Mouse (Mus musculus) neural tube, embryonic 15.5 days (tissue): ENCODE data around the gene Rasa2. TPM values are rescaled to one million over a fixed set of nuclear protein-coding genes. Genes with fewer than 3 reads are reported as not detected.
"Not testable (repeated sequence)": the region's sequence is repeated elsewhere in the genome, so short reads cannot be mapped to it uniquely, and the experiment has no call there.

Source experiments
- ATAC-seq: fragments of 200-750 bp; cut with Nextera tagmentation; 2 replicates; pipeline ENCODE4 v1.8.0; 2017; ENCODE audit warnings: mild to moderate bottlenecking, moderate TSS enrichment, moderate library complexity; ENCODE audit not compliant: low FRiP score
- H3K27ac ChIP-seq: fragments of 300-500 bp; sonication (generic); replicated peaks from 2 replicates; pipeline ENCODE4 v1.5.1; 2015; ENCODE audit warnings: mild to moderate bottlenecking, inconsistent platforms
- H3K27me3 ChIP-seq: fragments of 300-500 bp; sonication (generic); replicated peaks from 2 replicates; pipeline ENCODE4 v1.6.1; 2015; ENCODE audit warnings: inconsistent platforms
- H3K36me3 ChIP-seq: fragments of 300-500 bp; sonication (generic); 2 replicates; pipeline ENCODE4 v1.6.1; 2015; ENCODE audit warnings: inconsistent platforms
- H3K4me1 ChIP-seq: fragments of 300-500 bp; sonication (generic); 2 replicates; pipeline ENCODE4 v1.6.1; 2015; ENCODE audit warnings: inconsistent platforms
- H3K4me2 ChIP-seq: fragments of 300-500 bp; sonication (generic); 2 replicates; pipeline ENCODE4 v1.6.1; 2015; ENCODE audit warnings: inconsistent platforms, mild to moderate bottlenecking, moderate library complexity
- H3K4me3 ChIP-seq: fragments of 300-500 bp; sonication (generic); replicated peaks from 2 replicates; pipeline ENCODE4 v1.5.1; 2015; ENCODE audit warnings: mild to moderate bottlenecking, inconsistent platforms
- H3K9ac ChIP-seq: fragments of 300-500 bp; sonication (generic); replicated peaks from 2 replicates; pipeline ENCODE4 v1.6.1; 2015; ENCODE audit warnings: mild to moderate bottlenecking, inconsistent platforms
- H3K9me3 ChIP-seq: fragments of 300-500 bp; sonication (generic); replicated peaks from 2 replicates; pipeline ENCODE4 v1.6.1; 2016; ENCODE audit warnings: inconsistent platforms
- WGBS: fragments of 180-500 bp; shearing (Covaris S2); methylation state at CpG from one replicate; pipeline ENCODE4 v1.1.7; 2015; ENCODE audit warnings: mixed read lengths; 5-methylcytosine and 5-hydroxymethylcytosine counted together
- polyA plus RNA-seq: library from polyadenylated mRNA; unstranded; fragments of >200 nt; fragmentation: Nextera tagmentation; extraction: Ambion mirVana; gene quantifications from 2 replicates; pipeline ENCODE4 v1.2.1, GENCODE M21; 2015

The Rasa2 gene
- polyA plus RNA-seq, result 18.7 and 19.5 TPM in 2 replicates

DNA sequence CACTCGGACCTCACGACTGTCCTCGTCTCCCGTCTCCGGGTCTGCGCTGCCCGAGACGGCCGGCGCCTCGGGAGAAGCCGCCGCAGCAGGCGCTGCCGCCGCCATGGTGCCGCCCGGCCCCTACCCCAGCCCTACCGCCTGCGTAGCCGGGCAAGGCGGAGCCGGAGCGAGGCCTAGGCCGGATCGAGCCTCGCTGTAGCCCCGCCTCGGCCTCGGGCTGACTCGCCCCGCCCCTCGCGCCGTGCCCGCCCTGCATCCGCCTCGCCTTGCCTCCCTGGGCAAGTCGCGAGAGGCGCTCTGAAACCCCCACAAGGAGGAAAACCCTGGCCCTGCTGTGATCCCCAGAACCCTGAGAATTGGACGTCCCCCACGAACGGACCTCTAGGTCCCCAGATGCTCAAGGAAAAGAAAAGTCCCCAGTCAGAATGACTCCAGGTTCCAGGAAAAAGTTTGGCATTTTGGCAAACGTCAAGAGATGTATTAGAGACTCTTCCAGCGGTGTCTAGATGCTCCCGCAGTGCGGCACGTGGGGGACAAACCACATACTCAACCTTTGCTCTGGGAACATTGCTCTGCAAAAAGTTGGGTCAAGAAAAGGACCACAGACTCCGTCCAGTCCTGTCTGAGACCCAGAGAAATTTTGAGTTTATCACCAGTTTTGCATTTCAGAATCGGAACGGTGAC lies at the start of gene Rasa2:
TSS of gene Rasa2 (minus strand) at position 229 of the 684 bp plus-strand sequence.
- Histone ChIP-seq H3K27me3 (0 out of 2 replicates have a peak, but pooled peaks cover 3% of the 10 kb centered on the region), H3K4me3 (peak within 1 kb of the TSS; percentile 76), H3K4me2 (peak within 1 kb of the TSS; percentile 72), H3K4me1 (peaks cover 16% of the 10 kb centered on the region), H3K27ac (peak within 1 kb of the TSS; percentile 96), H3K9ac (peak within 1 kb of the TSS; percentile 93), H3K9me3 (no peaks in the 10 kb centered on the region), H3K36me3 (no peaks in the 10 kb centered on the region)
- peak; percentile 98 for ATAC-seq
- WGBS, result 3% methylated on average over 52 of the region's 52 CpGs

DNA sequence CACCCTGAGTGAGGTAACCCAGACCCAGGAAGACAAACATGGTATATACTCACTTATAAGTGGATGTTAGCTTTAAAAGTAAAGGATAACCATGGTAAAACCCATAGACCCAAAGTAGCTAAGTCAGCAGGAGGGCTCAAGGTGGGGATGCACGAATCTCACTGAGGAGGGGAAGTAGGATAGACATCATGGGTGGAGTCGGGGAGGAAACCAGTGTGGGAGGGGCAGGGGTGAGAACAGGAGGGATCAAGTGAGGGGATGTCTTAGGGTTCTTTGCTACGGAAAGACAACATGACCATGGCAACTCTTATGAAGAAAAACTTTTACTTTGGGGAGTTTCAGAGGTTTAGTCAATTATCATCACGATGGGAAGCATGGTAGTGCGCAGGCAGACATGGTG lies 47.2 kb upstream of the Rasa2 start:
- Histone ChIP-seq H3K27me3 (no peaks in the 10 kb centered on the region), H3K4me3 (no peak overlapping the region), H3K9ac (no peak overlapping the region), H3K9me3 (no peaks in the 10 kb centered on the region), H3K4me1 (no peaks in the 10 kb centered on the region), H3K27ac (no peak overlapping the region), H3K4me2 (no peak overlapping the region), H3K36me3 (peaks cover 9% of the 10 kb centered on the region; the same call in 1 of the 2 replicates)
- 84% methylated on average over 5 of the region's 5 CpGs for WGBS
- no peak for ATAC-seq

DNA sequence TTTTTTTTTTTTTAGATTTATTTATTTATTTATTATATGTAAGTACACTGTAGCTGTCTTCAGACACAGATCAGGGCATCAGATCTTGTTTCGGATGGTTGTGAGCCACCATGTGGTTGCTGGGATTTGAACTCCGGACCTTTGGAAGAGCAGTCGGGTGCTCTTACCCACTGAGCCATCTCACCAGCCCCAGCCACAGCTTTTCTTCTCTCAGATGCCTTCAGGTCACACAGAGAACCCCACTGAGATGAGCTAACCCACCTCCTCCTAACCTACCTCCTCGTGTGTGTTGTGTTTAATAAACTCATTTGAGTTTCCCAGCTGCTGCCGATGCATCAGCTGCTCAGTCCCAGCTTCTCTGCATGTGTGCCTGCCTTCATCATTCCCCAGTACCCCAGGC lies 46.3 kb upstream of the Rasa2 start:
- not testable (repeated sequence) for ATAC-seq, H3K4me1 ChIP-seq, H3K4me3 ChIP-seq, H3K36me3 ChIP-seq, H3K9me3 ChIP-seq, H3K9ac ChIP-seq, H3K27ac ChIP-seq, H3K4me2 ChIP-seq, H3K27me3 ChIP-seq
- WGBS, result 78% methylated on average over 5 of the region's 5 CpGs

DNA sequence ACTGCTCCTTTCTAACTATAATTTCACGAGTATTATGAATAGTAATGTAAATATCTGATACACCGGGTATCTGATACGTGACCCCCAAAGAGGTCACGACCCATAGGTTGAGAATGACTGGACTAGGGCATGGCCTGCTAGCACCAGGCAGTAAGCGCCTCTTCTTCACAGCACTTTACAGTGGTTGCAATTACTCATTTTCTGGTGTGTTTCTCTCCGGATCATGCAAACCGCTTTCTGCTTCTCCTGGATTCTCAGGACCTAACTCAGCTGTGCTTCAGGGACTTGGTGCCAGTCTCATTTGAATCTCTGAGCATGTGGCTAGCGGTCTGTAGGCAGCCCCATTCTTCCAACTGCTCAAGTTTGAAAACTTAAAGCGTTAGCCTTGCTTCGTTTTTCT lies 45.3 kb upstream of the Rasa2 start:
- no peak overlapping the region for H3K9ac ChIP-seq
- no peak overlapping the region for H3K4me2 ChIP-seq
- no peak overlapping the region for H3K27ac ChIP-seq
- WGBS, result 91% methylated on average over 10 of the region's 10 CpGs
- no peak for ATAC-seq
- no peaks in the 10 kb centered on the region for H3K4me1 ChIP-seq
- H3K36me3 ChIP-seq, result 0 out of 2 replicates have a peak, but pooled peaks cover 4% of the 10 kb centered on the region
- H3K9me3 ChIP-seq, result no peaks in the 10 kb centered on the region
- no peaks in the 10 kb centered on the region for H3K27me3 ChIP-seq
- H3K4me3 ChIP-seq, result no peak overlapping the region

DNA sequence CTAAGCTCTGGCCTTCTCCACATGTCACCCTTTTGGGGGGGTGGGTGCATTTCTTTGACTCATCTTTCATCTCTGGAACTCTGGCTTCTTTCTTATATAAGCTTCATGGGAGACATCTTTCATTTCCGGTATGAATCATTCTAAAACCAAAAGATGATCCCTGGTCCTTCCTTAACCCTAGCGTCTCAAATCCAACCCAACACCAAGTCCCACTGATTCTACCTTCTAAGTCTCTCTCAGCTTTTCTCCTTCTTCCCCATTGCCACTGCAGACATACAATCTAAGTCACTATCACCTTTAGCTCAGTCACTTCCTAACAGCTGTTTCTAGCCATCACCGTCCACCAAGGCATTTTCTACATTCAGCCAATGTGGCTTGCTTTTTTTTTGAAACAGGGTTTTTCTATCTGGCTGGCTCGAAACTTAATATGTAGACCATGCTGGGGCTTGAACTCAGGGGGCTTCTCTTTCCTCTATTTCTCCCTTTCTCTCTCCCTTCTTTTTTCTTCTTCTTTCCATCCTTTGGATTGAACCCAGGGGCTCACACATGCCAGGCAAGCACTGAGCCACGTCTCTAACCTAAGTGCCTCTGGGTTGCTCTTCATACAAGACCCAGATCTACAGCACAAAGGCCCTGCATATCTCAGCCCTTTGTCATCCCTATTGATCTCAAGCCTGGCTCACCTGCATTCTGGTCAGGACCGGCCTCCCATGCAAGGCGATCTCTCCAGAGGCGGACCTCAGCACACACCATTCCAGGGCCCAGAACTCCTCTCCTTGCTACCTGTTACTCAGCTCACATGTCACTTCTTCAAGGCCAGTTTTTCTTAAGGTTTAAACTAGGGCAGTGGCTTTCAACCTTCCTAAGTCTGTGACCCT lies 44.6 kb upstream of the Rasa2 start:
- WGBS, result 92% methylated on average over 8 of the region's 8 CpGs
- Histone ChIP-seq H3K4me3 (no peak overlapping the region), H3K27ac (no peak overlapping the region), H3K4me2 (no peak overlapping the region), H3K36me3 (no peaks in the 10 kb centered on the region), H3K4me1 (no peaks in the 10 kb centered on the region), H3K9me3 (no peaks in the 10 kb centered on the region), H3K9ac (no peak overlapping the region), H3K27me3 (no peaks in the 10 kb centered on the region)
- ATAC-seq, result no peak

DNA sequence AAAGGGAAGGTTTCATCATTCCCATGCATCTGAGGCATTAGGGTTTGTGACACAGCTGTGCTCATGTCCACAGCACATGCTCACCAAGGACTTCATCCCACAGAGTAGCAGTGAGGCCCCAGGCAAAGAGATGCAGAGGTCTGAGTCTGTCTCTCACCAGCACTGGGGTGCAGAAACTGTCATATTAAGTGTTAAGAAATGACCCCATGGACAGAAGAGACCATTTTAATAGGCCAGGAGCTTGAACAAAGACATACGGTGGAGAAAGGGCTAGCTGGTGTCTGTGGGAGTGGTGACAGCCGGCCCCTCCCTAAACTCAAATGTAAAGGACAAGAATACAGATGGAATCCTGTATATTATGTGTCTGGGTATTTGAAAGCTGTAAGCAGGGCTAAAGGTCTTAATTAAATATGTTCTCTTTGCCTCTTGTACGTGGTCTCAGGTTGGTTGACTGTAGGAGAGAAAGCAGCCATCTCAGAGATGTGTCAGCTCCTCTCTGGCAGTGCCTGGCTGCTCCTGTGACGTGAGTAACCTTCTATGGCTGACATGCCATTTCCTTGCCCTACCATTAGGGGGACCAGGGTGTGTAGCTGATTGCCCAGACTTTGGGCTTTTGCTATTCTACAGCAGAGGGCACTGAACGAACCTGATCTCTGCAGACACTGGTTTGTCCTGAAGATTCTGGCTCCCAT lies 43.8 kb upstream of the Rasa2 start:
- H3K4me2 ChIP-seq, result no peak overlapping the region
- H3K9ac ChIP-seq, result no peak overlapping the region
- no peak overlapping the region for H3K4me3 ChIP-seq
- H3K9me3 ChIP-seq, result no peaks in the 10 kb centered on the region
- WGBS, result 36% methylated on average over 5 of the region's 5 CpGs
- no peak for ATAC-seq
- no peak overlapping the region for H3K27ac ChIP-seq
- H3K27me3 ChIP-seq, result no peaks in the 10 kb centered on the region
- no peaks in the 10 kb centered on the region for H3K36me3 ChIP-seq
- H3K4me1 ChIP-seq, result no peaks in the 10 kb centered on the region; the same call in 1 of the 2 replicates

DNA sequence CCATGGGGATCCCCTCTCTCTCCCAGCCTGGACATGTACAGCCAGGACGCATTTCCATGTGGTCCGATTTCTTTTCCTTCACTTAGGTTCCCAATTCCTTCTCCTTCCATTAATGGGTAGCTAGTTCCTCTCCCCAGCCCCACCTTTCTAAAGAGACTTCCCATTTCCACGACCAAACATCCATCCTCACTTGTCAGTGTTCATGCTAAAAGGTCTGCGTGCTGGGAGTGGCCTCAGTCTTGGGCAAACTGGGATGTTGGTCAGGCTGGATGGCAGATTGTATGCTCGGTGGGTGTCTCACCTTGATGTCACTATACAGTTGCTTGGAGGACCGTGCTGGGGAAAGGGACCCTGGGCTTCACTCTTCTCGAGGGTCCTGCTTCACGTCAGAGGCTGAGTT lies 42.9 kb upstream of the Rasa2 start:
- no peaks in the 10 kb centered on the region for H3K9me3 ChIP-seq
- no peak overlapping the region for H3K27ac ChIP-seq
- H3K4me3 ChIP-seq, result no peak overlapping the region
- no peaks in the 10 kb centered on the region for H3K36me3 ChIP-seq
- H3K4me1 ChIP-seq, result peaks cover 4% of the 10 kb centered on the region; the same call in 1 of the 2 replicates
- H3K27me3 ChIP-seq, result no peaks in the 10 kb centered on the region
- 89% methylated on average over 8 of the region's 8 CpGs for WGBS
- H3K4me2 ChIP-seq, result no peak overlapping the region
- no peak overlapping the region for H3K9ac ChIP-seq
- no peak for ATAC-seq

DNA sequence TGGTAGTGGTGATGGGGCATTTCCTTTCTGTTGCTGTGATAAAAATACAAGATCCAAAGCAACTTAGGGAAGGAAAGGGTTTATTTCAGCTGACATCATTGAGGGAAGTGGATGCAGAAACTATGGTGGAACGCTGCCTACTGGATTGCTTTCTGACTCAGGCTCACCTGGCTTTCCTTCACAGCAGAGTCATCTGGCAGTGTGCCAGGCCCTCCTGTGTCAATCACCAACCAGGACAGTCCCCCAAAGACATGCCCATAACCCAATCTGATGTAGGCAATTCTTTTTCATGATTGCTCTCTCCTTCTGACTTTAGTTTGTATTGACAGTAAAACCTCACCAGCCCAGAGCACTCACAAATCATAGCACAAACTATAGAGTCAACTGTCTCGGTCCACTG lies 41.0 kb upstream of the Rasa2 start:
- Histone ChIP-seq H3K27me3 (no peaks in the 10 kb centered on the region), H3K9ac (no peak overlapping the region), H3K27ac (no peak overlapping the region), H3K36me3 (no peaks in the 10 kb centered on the region), H3K4me2 (no peak overlapping the region), H3K4me1 (peaks cover 7% of the 10 kb centered on the region; the same call in 1 of the 2 replicates), H3K4me3 (no peak overlapping the region), H3K9me3 (no peaks in the 10 kb centered on the region)
- WGBS, result 85% methylated on average over 2 of the region's 2 CpGs
- no peak for ATAC-seq

DNA sequence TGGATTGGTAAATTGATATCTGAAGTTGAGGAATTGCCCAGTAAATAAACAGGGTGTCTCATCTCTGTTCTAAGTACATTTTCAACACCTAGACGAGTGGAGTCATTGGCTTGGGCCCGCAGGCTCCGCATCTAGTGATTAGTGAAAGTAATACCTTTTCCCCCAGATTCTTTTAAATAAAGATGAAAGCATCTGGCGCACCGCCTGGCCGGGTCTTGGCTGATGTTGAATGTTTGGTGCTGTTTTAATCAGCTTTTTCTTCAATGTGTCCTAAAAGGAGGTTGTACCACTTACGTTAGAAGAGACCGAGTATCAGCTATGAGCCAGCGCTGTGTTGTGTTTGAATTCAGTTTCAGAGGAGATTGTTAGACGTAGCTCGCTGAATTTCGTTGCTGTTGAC lies 39.8 kb upstream of the Rasa2 start:
- H3K9ac ChIP-seq, result no peak overlapping the region
- H3K36me3 ChIP-seq, result no peaks in the 10 kb centered on the region
- H3K4me1 ChIP-seq, result peaks cover 7% of the 10 kb centered on the region; the same call in 1 of the 2 replicates
- H3K27me3 ChIP-seq, result no peaks in the 10 kb centered on the region
- no peak overlapping the region for H3K4me2 ChIP-seq
- H3K4me3 ChIP-seq, result no peak overlapping the region
- no peak for ATAC-seq
- no peaks in the 10 kb centered on the region for H3K9me3 ChIP-seq
- no peak overlapping the region for H3K27ac ChIP-seq
- WGBS, result 96% methylated on average over 12 of the region's 12 CpGs

DNA sequence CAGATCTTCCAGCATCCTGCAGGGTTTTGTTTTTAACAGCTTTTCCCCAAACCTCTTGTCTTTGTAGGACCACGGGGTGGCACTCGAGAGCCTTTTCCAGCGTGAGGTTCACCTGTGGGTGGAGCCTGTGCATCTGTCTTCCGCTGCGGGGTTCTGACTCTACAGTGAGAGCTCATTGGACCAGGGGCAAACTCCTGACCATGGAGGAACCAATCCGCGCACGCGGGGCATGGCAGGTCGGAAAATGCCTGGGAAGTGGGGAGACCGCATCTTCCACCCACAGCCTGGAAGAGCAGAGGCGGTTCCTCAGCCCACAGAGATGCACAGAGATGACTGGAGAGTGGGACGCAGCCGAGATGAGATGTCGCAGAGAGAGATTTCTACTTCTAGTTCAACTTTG lies 38.5 kb upstream of the Rasa2 start:
- Histone ChIP-seq H3K4me1 (peaks cover 7% of the 10 kb centered on the region; the same call in 1 of the 2 replicates), H3K9ac (peak overlapping the region; percentile 49), H3K4me3 (peak overlapping the region; percentile 42), H3K9me3 (no peaks in the 10 kb centered on the region), H3K36me3 (no peaks in the 10 kb centered on the region), H3K27me3 (no peaks in the 10 kb centered on the region), H3K4me2 (peak overlapping the region; percentile 74), H3K27ac (peak overlapping the region; percentile 88)
- ATAC-seq, result peak; percentile 100
- WGBS, result under 1% methylated on average over 15 of the region's 15 CpGs

DNA sequence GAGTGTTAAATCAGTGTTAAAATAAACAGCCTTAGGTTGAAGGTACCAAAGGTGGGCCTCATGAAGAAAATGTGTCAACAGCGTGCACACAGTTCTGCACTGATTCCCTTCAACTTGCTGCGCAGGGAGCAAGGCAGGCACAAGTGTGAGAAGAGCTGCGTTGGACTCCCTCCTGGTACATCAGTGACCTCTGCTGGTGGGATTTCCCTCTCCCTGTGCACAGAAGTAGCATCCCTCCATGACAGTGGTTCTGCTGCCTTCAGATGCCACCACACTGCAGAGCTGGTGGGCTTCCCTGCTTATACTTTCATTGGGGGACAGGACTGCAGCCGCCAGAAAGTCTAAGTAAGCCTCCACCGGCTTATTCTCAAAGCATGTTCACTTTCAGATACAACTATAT lies 37.2 kb upstream of the Rasa2 start:
- no peaks in the 10 kb centered on the region for H3K36me3 ChIP-seq
- no peak for ATAC-seq
- H3K27me3 ChIP-seq, result no peaks in the 10 kb centered on the region
- no peaks in the 10 kb centered on the region for H3K9me3 ChIP-seq
- WGBS, result 52% methylated on average over 5 of the region's 5 CpGs
- no peak overlapping the region for H3K27ac ChIP-seq
- H3K4me1 ChIP-seq, result peaks cover 7% of the 10 kb centered on the region; the same call in 1 of the 2 replicates
- H3K9ac ChIP-seq, result 0 out of 2 replicates have a peak overlapping the region, but pooled peaks have one; percentile 10
- no peak overlapping the region for H3K4me3 ChIP-seq
- H3K4me2 ChIP-seq, result no peak overlapping the region
